Comparison of ENCODE assay signal across 8 mouse cellular contexts in genomic region chr6:90537941-90538340, GRCm38 (mm10). TPM values are rescaled to one million over a fixed set of nuclear protein-coding genes. Genes with fewer than 3 reads are reported as not detected.
DNase-seq lines count a peak whose midpoint lies in the region; ATAC-seq and TF ChIP-seq lines count a peak whose summit lies in the region.

No protein-coding gene starts in this region.

- peak; percentile 81 to 89 for DNase-seq in heart, adult 2 months
- peak; percentile 91 to 92 for DNase-seq in cerebellum, postnatal 4 days (ENCODE audit: low spot score in 2 of 2)
- peak; percentile 77 for DNase-seq in gastrocnemius, postnatal 14 days
- DNase-seq in kidney, adult 9 months, result peak; percentile 93
- DNase-seq in spleen, postnatal 36 days (ENCODE audit: low spot score in 2 of 2), result peak; percentile 25 to 40

- no peak overlapping the region for H3K4me3 ChIP-seq in heart, adult 2 months
- no peak overlapping the region for H3K4me3 ChIP-seq in heart, embryonic 11.5 days (ENCODE audit: low read depth, low read length)
- no peak overlapping the region for H3K4me3 ChIP-seq in limb, embryonic 13.5 days
- no peak overlapping the region for H3K4me3 ChIP-seq in midbrain, embryonic 16.5 days (ENCODE audit: low read depth, low read length)

- H3K9ac ChIP-seq in heart, adult 2 months (ENCODE audit: low read depth, low read length), result no peak overlapping the region
- H3K9ac ChIP-seq in heart, embryonic 11.5 days (ENCODE audit: low read depth, low read length), result no peak overlapping the region
- no peak overlapping the region for H3K9ac ChIP-seq in limb, embryonic 13.5 days
- no peak overlapping the region for H3K9ac ChIP-seq in midbrain, embryonic 16.5 days (ENCODE audit: low read depth, low read length)

- H3K79me2 ChIP-seq in heart, adult 2 months (replicated peaks; ENCODE audit: control insufficient read depth, insufficient read depth, low read length), result no peaks in the 10 kb centered on the region

- H3K36me3 ChIP-seq in heart, adult 2 months (ENCODE audit: control insufficient read depth, insufficient read depth, low read length), result no peaks in the 10 kb centered on the region
- H3K36me3 ChIP-seq in heart, embryonic 11.5 days (ENCODE audit: control insufficient read depth, insufficient read depth, low read length), result no peaks in the 10 kb centered on the region
- no peaks in the 10 kb centered on the region for H3K36me3 ChIP-seq in limb, embryonic 13.5 days
- H3K36me3 ChIP-seq in midbrain, embryonic 16.5 days (ENCODE audit: control insufficient read depth, insufficient read depth, low read length), result no peaks in the 10 kb centered on the region

- intact Hi-C loops in heart, adult 2 months (cut with DNase I), result loop anchor here (2.0 kb wide), 1 partner anchor 37 kb away; no protein-coding TSS in a partner anchor
- intact Hi-C loops in gastrocnemius, postnatal 14 days (cut with DNase I; ENCODE audit: low total_unique reads), result loop anchor here (5.0 kb wide), 2 partner anchors 39 to 106 kb away; no protein-coding TSS in a partner anchor

- peak; percentile 86 for TF ChIP-seq CTCF in heart, adult 2 months (IDR thresholded peaks at IDR 0.05)

- H3K4me2 ChIP-seq in heart, embryonic 11.5 days, result no peak overlapping the region
- H3K4me2 ChIP-seq in limb, embryonic 13.5 days (replicated peaks), result no peak overlapping the region
- no peak overlapping the region for H3K4me2 ChIP-seq in midbrain, embryonic 16.5 days (ENCODE audit: low read length)

- no peak for TF ChIP-seq POLR2A in heart, adult 2 months (IDR thresholded peaks at IDR 0.05; ENCODE audit: insufficient read depth, low read depth, low read length)

- TF ChIP-seq EP300 in heart, adult 2 months (IDR thresholded peaks at IDR 0.05; ENCODE audit: insufficient read depth, low read depth, low read length), result 0 out of 2 replicates have a peak, but pooled peaks have one; percentile 40

- no peak overlapping the region for H3K27ac ChIP-seq in heart, adult 2 months
- no peak overlapping the region for H3K27ac ChIP-seq in heart, embryonic 11.5 days (ENCODE audit: low read depth, low read length)
- H3K27ac ChIP-seq in limb, embryonic 13.5 days, result no peak overlapping the region
- no peak overlapping the region for H3K27ac ChIP-seq in midbrain, embryonic 16.5 days (ENCODE audit: low read length)

- H3K9me3 ChIP-seq in heart, embryonic 11.5 days (replicated peaks; ENCODE audit: control insufficient read depth, low read length), result no peaks in the 10 kb centered on the region
- no peaks in the 10 kb centered on the region for H3K9me3 ChIP-seq in limb, embryonic 13.5 days
- no peaks in the 10 kb centered on the region for H3K9me3 ChIP-seq in midbrain, embryonic 16.5 days (replicated peaks; ENCODE audit: control insufficient read depth, low read length, poor library complexity, severe bottlenecking)

- 6% methylated on average over 7 of the region's 7 CpGs for WGBS in heart, adult 2 months
- WGBS in heart, embryonic 11.5 days (ENCODE audit: insufficient replicate concordance), result 5% methylated on average over 7 of the region's 7 CpGs
- WGBS in limb, embryonic 13.5 days, result 7% methylated on average over 7 of the region's 7 CpGs
- WGBS in midbrain, embryonic 16.5 days, result 7% methylated on average over 7 of the region's 7 CpGs

- ATAC-seq in heart, embryonic 11.5 days (replicated peaks; ENCODE audit: insufficient number of reproducible peaks, low FRiP score, low TSS enrichment), result no peak; the same call in 1 of the 2 replicates
- ATAC-seq in limb, embryonic 13.5 days (ENCODE audit: low FRiP score, low read depth), result peak; percentile 69; the same call in 1 of the 2 replicates
- peak; percentile 75; the same call in 1 of the 2 replicates for ATAC-seq in midbrain, embryonic 16.5 days

- no peaks in the 10 kb centered on the region for H3K27me3 ChIP-seq in heart, adult 2 months (ENCODE audit: control insufficient read depth, insufficient read depth, low read length)
- H3K27me3 ChIP-seq in heart, embryonic 11.5 days (ENCODE audit: control insufficient read depth, insufficient read depth, low read length), result peaks cover 7% of the 10 kb centered on the region
- H3K27me3 ChIP-seq in limb, embryonic 13.5 days, result peaks cover 7% of the 10 kb centered on the region; the same call in 1 of the 2 replicates
- no peaks in the 10 kb centered on the region for H3K27me3 ChIP-seq in midbrain, embryonic 16.5 days (ENCODE audit: control insufficient read depth, insufficient read depth, low read depth, low read length)

- H3K4me1 ChIP-seq in heart, adult 2 months (ENCODE audit: control insufficient read depth, insufficient read depth, low read length), result no peaks in the 10 kb centered on the region
- H3K4me1 ChIP-seq in heart, embryonic 11.5 days (ENCODE audit: control insufficient read depth, insufficient read depth, low read length), result no peaks in the 10 kb centered on the region
- no peaks in the 10 kb centered on the region for H3K4me1 ChIP-seq in limb, embryonic 13.5 days
- peaks cover 4% of the 10 kb centered on the region; the same call in 1 of the 2 replicates for H3K4me1 ChIP-seq in midbrain, embryonic 16.5 days (ENCODE audit: control insufficient read depth, insufficient read depth, low read length)

RNA-seq across cellular contexts. Expression of gene Aldh1l1, which starts 51.7 kb away (rescaled TPM):
- 1 to 10 TPM; 2.5 to 3.7 TPM for total RNA-seq in heart, adult 2 months (2021)
- polyA plus RNA-seq in heart, adult 2 months (2012; rRNA removed), result 3.2 and 7.5 TPM in 2 replicates
- polyA plus RNA-seq in heart, embryonic 11.5 days (2014; fragmentation: Nextera tagmentation; extraction: Ambion mirVana), result 1.00 and 1.2 TPM in 2 replicates
- total RNA-seq in gastrocnemius, postnatal 14 days (2021), result 1 to 10 TPM; 3.0 to 6.8 TPM
- 2.0 and 2.4 TPM in 2 replicates for polyA plus RNA-seq in limb, embryonic 13.5 days (2015; fragmentation: Nextera tagmentation; extraction: Ambion mirVana)
- 46.5 and 72.2 TPM in 2 replicates for polyA plus RNA-seq in midbrain, embryonic 16.5 days (2015; fragmentation: Nextera tagmentation; extraction: Ambion mirVana)

Comparison
In these comparisons a context has a peak if more than half of its experiments do, and no peak if none do; other contexts are left out.
1. DNase-seq: peak in every context shown above with its lines; median percentile 93 in kidney, adult 9 months; 92 in cerebellum, postnatal 4 days; 85 in heart, adult 2 months; 77 in gastrocnemius, postnatal 14 days; 32 in spleen, postnatal 36 days.